Mouse (Mus musculus) G1E (cell line): ENCODE measurements at regions not wholly inside any gene's neighbourhood (a gene's known extent, or its start where the extent isn't known, plus 50 kb on each side); places are given as distances from the start of the nearest gene placed in this dataset.

ENCODE experiments used
- CTCF ChIP-seq: IDR thresholded peaks from 2 replicates; pipeline ENCODE4 v1.5.1; 2012; ENCODE audit warnings: low read depth, low read length, inconsistent platforms, mixed read lengths
- GATA1 ChIP-seq: IDR thresholded peaks from 2 replicates; pipeline ENCODE4 v1.6.1; 2012; ENCODE audit warnings: borderline replicate concordance, low read length, inconsistent platforms, mixed read lengths

DNA sequence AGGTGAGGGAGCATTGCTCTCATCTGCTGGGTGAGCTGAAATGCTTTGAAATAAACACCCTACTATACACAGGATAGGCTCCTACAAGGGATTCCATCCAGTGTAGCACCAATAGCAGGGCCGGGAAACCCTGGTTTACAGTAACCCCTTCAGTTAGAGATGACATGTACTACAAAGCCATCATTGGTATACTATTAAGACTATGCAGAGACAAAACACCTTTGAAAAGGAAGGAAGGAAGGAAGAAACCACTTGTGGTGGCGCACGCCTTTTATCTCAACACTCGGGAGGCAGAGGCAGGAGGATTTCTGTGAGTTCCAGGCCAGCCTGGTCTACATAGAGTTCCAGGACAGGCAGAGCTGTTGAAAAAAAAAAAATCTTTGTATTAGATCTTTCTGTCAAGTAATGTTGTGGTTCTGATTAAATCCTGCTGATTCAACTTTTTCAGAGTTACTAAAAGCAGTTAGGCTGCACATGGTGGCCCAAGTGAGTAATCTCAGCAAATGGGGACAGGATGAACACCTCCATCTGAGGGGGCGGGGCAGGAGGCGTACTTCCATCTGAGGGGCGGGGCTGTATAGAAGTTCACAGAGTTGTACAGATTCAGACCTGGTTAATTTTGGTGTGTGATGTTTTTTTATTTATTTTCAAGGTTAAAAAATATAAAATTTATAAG lies 53.2 kb upstream of the Cpsf6 start:
- TF ChIP-seq CTCF (no peak), GATA1 (no peak)
